Mouse (Mus musculus) layer of hippocampus, adult 2 months (tissue): ENCODE data around the gene Gm45717. TPM values are rescaled to one million over a fixed set of nuclear protein-coding genes. Genes with fewer than 3 reads are reported as not detected.

Experiments used
- DNase-seq, 2 experiments: peaks; one replicate each; pipeline ENCODE4 v3.0.0; 2022; ENCODE audit warnings: low spot score in 2 of 2
- H3K27ac ChIP-seq: fragments of 200-600 bp; 2 replicates; pipeline ENCODE4 v1.8.1; 2022
- H3K4me3 ChIP-seq: fragments of 200-600 bp; 2 replicates; pipeline ENCODE4 v1.8.1; 2022; ENCODE audit warnings: mild to moderate bottlenecking
- CTCF ChIP-seq: fragments of 200-600 bp; conservative IDR thresholded peaks from 2 replicates; pipeline ENCODE4 v1.8.1; 2022; ENCODE audit warnings: antibody characterized with exemption, mild to moderate bottlenecking, moderate library complexity
- total RNA-seq, 2 experiments: library from RNA; stranded (reverse); gene quantifications; 2 replicates each; pipeline ENCODE4 v1.2.3; 2021

Gm45717 gene
- total RNA-seq, 2 experiments from 2014 or later: not detected

- no peak for DNase-seq
- H3K4me3 ChIP-seq: no peak overlapping the region
- H3K27ac ChIP-seq: no peak overlapping the region
- TF ChIP-seq CTCF: no peak
These were observed 9.4 kb downstream of the Gm45717 start for GRCm38 (mm10) chr7:140946311-140946710.

GRCm38 (mm10) chr7:140945247-140945646 is 10.5 kb downstream of the Gm45717 start:
- no peak for DNase-seq
- no peak overlapping the region for H3K27ac ChIP-seq
- no peak overlapping the region for H3K4me3 ChIP-seq
- TF ChIP-seq CTCF: no peak

GRCm38 (mm10) chr7:140944236-140944635 is 11.5 kb downstream of the Gm45717 start:
- Histone ChIP-seq H3K27ac (no peak overlapping the region), H3K4me3 (no peak overlapping the region)
- no peak for TF ChIP-seq CTCF
- DNase-seq: no peak

- no peak overlapping the region for H3K27ac ChIP-seq
- H3K4me3 ChIP-seq: no peak overlapping the region
- DNase-seq: no peak
- no peak for TF ChIP-seq CTCF
These were observed 12.4 kb downstream of the Gm45717 start for GRCm38 (mm10) chr7:140943356-140943755.

GRCm38 (mm10) chr7:140942811-140943210 is 12.9 kb downstream of the Gm45717 start:
- Histone ChIP-seq H3K4me3 (no peak overlapping the region), H3K27ac (no peak overlapping the region)
- DNase-seq: no peak
- TF ChIP-seq CTCF: no peak

- Histone ChIP-seq H3K4me3 (peak overlapping the region; percentile 54), H3K27ac (peak overlapping the region; percentile 89)
- TF ChIP-seq CTCF: no peak
- no peak for DNase-seq
These were observed 13.4 kb downstream of the Gm45717 start for GRCm38 (mm10) chr7:140942341-140942740.

GRCm38 (mm10) chr7:140941222-140942051 is 14.3 kb downstream of the Gm45717 start, which contains the start of gene Pgghg:
TSS of gene Pgghg (plus strand) at chr7:140941391.
- H3K27ac ChIP-seq: peak within 1 kb of the TSS; percentile 89

GRCm38 (mm10) chr7:140939669-140940171 is 16.0 kb downstream of the Gm45717 start:
- TF ChIP-seq CTCF: no peak
- no peak for DNase-seq
- Histone ChIP-seq H3K27ac (no peak overlapping the region), H3K4me3 (no peak overlapping the region)

More at GRCm38 (mm10) chr7:140941222-140942051, 14.3 kb downstream of the Gm45717 start, which contains the start of gene Pgghg:
- TF ChIP-seq CTCF: peak; percentile 93
- peak within 1 kb of the TSS; percentile 54 for H3K4me3 ChIP-seq
- DNase-seq: peak; percentile 45 to 58

- no peak for DNase-seq
- TF ChIP-seq CTCF: no peak
- no peak overlapping the region for H3K4me3 ChIP-seq
- H3K27ac ChIP-seq: no peak overlapping the region
These were observed 16.8 kb downstream of the Gm45717 start for GRCm38 (mm10) chr7:140938896-140939295.

- H3K4me3 ChIP-seq: no peak overlapping the region
- H3K27ac ChIP-seq: no peak overlapping the region
- DNase-seq: no peak
- TF ChIP-seq CTCF: peak; percentile 38
These were observed 17.3 kb downstream of the Gm45717 start for GRCm38 (mm10) chr7:140938436-140938835.

GRCm38 (mm10) chr7:140927181-140927580 is 28.6 kb downstream of the Gm45717 start:
- no peak for DNase-seq
- H3K27ac ChIP-seq: no peak overlapping the region
- H3K4me3 ChIP-seq: no peak overlapping the region
- TF ChIP-seq CTCF: no peak

- H3K27ac ChIP-seq: no peak overlapping the region
- peak overlapping the region; percentile 53 for H3K4me3 ChIP-seq
- TF ChIP-seq CTCF: no peak
- DNase-seq: no peak
These were observed 32.5 kb downstream of the Gm45717 start for GRCm38 (mm10) chr7:140923070-140923775.

- Histone ChIP-seq H3K27ac (no peak overlapping the region), H3K4me3 (peak overlapping the region; percentile 53)
- no peak for TF ChIP-seq CTCF
- DNase-seq: no peak
These were observed 33.2 kb downstream of the Gm45717 start for GRCm38 (mm10) chr7:140922398-140923069.
